Mouse (Mus musculus): Measurements from ENCODE around the gene Usp24.

- no peak for TF ChIP-seq CTCF (IDR thresholded peaks at IDR 0.05; ENCODE audit: low read depth, low read length)
- no peak for TF ChIP-seq POLR2A (IDR thresholded peaks at IDR 0.05; ENCODE audit: insufficient read depth, low read length)
Measured at GRCm38 (mm10) chr4:106443182-106443581, 127.2 kb downstream of the Usp24 start.
